ENCODE assay signal across 31 mouse cellular contexts in genomic region chr13:8965224-8965623, GRCm38 (mm10). TPM values are rescaled to one million over a fixed set of nuclear protein-coding genes. Genes with fewer than 3 reads are reported as not detected.
DNase-seq lines count a peak whose midpoint lies in the region; ATAC-seq and TF ChIP-seq lines count a peak whose summit lies in the region.
"Had no signal": no experiment of that assay in that cellular context is flagged by ENCODE, and none has a peak within 500 bp of the region (broad histone marks: within the 10 kb centered on the region; RNA-seq: fewer than 3 reads in every experiment).

No protein-coding gene starts in this region.

- no peak overlapping the region for H3K4me3 ChIP-seq in G1E (ENCODE audit: low read depth, low read length)
- H3K4me3 ChIP-seq in liver, embryonic 11.5 days (ENCODE audit: low read depth, low read length): no peak overlapping the region
- no peak overlapping the region for H3K4me3 ChIP-seq in liver, embryonic 14.5 days (ENCODE audit: insufficient read depth in 1 of 2, low read depth in 2 of 2, low read length in 2 of 2)
- H3K4me3 ChIP-seq: forebrain, embryonic 10.5 days; gastrocnemius, adult 2 months; heart, embryonic 12.5 days; heart, embryonic 15.5 days had no signal

- WGBS in liver, embryonic 11.5 days: 51% methylated on average over 5 of the region's 5 CpGs
- WGBS in liver, embryonic 14.5 days (ENCODE audit: insufficient replicate concordance): 21% methylated on average over 5 of the region's 5 CpGs

- peak; percentile 85 for ATAC-seq in G1E (ENCODE audit: extremely low read depth, insufficient number of reproducible peaks, low FRiP score, poor library complexity, severe bottlenecking)
- peak; percentile 79 for ATAC-seq in liver, embryonic 11.5 days (replicated peaks; ENCODE audit: low FRiP score)
- peak; percentile 69; the same call in 1 of the 2 replicates for ATAC-seq in liver, embryonic 14.5 days (ENCODE audit: insufficient read depth)
- ATAC-seq: activated CD4-positive, CD25-positive, alpha-beta regulatory T cell, adult 4 months; CD4-positive, CD25-positive, alpha-beta regulatory T cell, adult 4 months; forebrain, embryonic 14.5 days; forebrain, postnatal 0 days; hindbrain, postnatal 0 days had no signal

- peaks cover 73% of the 10 kb centered on the region for H3K4me1 ChIP-seq in G1E (ENCODE audit: insufficient read depth, low read depth, low read length)
- no peaks in the 10 kb centered on the region for H3K4me1 ChIP-seq in liver, embryonic 11.5 days (replicated peaks; ENCODE audit: control insufficient read depth, insufficient read depth, low read length)
- peaks cover 0 to 9% of the 10 kb centered on the region in 2 experiments; a peak in 2 of 4 replicates for H3K4me1 ChIP-seq in liver, embryonic 14.5 days (replicated peaks; ENCODE audit: control insufficient read depth in 2 of 2, insufficient read depth in 2 of 2, low read length in 1 of 2)
- H3K4me1 ChIP-seq: forebrain, embryonic 10.5 days; heart, embryonic 15.5 days had no signal

- no peaks in the 10 kb centered on the region for H3K27me3 ChIP-seq in G1E (ENCODE audit: insufficient read depth, low read length)
- no peaks in the 10 kb centered on the region for H3K27me3 ChIP-seq in liver, embryonic 11.5 days (replicated peaks; ENCODE audit: control insufficient read depth, insufficient read depth, low read length)
- no peaks in the 10 kb centered on the region for H3K27me3 ChIP-seq in liver, embryonic 14.5 days (ENCODE audit: control insufficient read depth, insufficient read depth, low read length)
- H3K27me3 ChIP-seq: heart, embryonic 12.5 days; heart, embryonic 15.5 days had no signal

- TF ChIP-seq EP300 in liver, embryonic 14.5 days (IDR thresholded peaks at IDR 0.05; ENCODE audit: low read depth): no peak

- H3K9ac ChIP-seq in liver, embryonic 11.5 days (ENCODE audit: low read depth, low read length): no peak overlapping the region
- H3K9ac ChIP-seq in liver, embryonic 14.5 days (replicated peaks): no peak overlapping the region
- H3K9ac ChIP-seq: forebrain, postnatal 0 days; heart, embryonic 12.5 days; heart, embryonic 15.5 days; hindbrain, embryonic 14.5 days had no signal

- DNase-seq in G1E (ENCODE audit: low spot score): peak; percentile 21
- DNase-seq in c-Kit-positive CD71-positive TER-119-negative erythroid progenitor cells, embryonic 14.5 days (ENCODE audit: low read depth): peak; percentile 53
- no peak for DNase-seq in liver, embryonic 11.5 days (ENCODE audit: low spot score)
- DNase-seq in liver, embryonic 14.5 days (ENCODE audit: low read depth in 3 of 3, low spot score in 3 of 3): peak; percentile 12 to 56 (median 14)
- no peak for DNase-seq in lung, postnatal 36 days
- no peak for DNase-seq in cerebellum, postnatal 25 days
- DNase-seq in neural tube, embryonic 10.5 days (ENCODE audit: extremely low spot score, low spot score): no peak
- DNase-seq in layer of hippocampus, postnatal 10 days (ENCODE audit: low spot score in 2 of 2): no peak
- DNase-seq: adrenal gland, postnatal 10 days; adrenal gland, postnatal 36 days; cerebellum, adult 11-12 months; cerebellum, adult 8-10 months; cerebellum, postnatal 10 days; forebrain, postnatal 0 days; gastrocnemius, adult 2 months; gastrocnemius, postnatal 14 days; heart, adult 18-20 months; heart, postnatal 10 days; heart, postnatal 36 days had no signal

- no peak overlapping the region for H3K27ac ChIP-seq in liver, embryonic 11.5 days (ENCODE audit: low read depth, low read length)
- H3K27ac ChIP-seq in liver, embryonic 14.5 days: no peak overlapping the region
- H3K27ac ChIP-seq: forebrain, embryonic 10.5 days; gastrocnemius, adult 2 months; heart, embryonic 15.5 days; hindbrain, embryonic 14.5 days; hindbrain, postnatal 0 days had no signal

- no peak overlapping the region for H3K4me2 ChIP-seq in liver, embryonic 11.5 days
- H3K4me2 ChIP-seq in liver, embryonic 14.5 days (ENCODE audit: low read depth): no peak overlapping the region
- H3K4me2 ChIP-seq: heart, embryonic 12.5 days; heart, embryonic 15.5 days; hindbrain, embryonic 14.5 days had no signal

- H3K9me3 ChIP-seq in G1E (replicated peaks): peaks cover 2% of the 10 kb centered on the region; the same call in 1 of the 2 replicates
- no peaks in the 10 kb centered on the region for H3K9me3 ChIP-seq in liver, embryonic 11.5 days (ENCODE audit: control insufficient read depth, low read length)
- no peaks in the 10 kb centered on the region for H3K9me3 ChIP-seq in liver, embryonic 14.5 days (ENCODE audit: control insufficient read depth, low read length)
- H3K9me3 ChIP-seq: forebrain, embryonic 10.5 days; heart, embryonic 12.5 days; heart, embryonic 15.5 days had no signal

- H3K36me3 ChIP-seq in G1E (replicated peaks): peaks cover 35% of the 10 kb centered on the region
- peaks cover 20% of the 10 kb centered on the region for H3K36me3 ChIP-seq in liver, embryonic 11.5 days (ENCODE audit: control insufficient read depth, insufficient read depth, low read length)
- peaks cover 3% of the 10 kb centered on the region; the same call in 1 of the 2 replicates for H3K36me3 ChIP-seq in liver, embryonic 14.5 days (replicated peaks; ENCODE audit: control insufficient read depth, insufficient read depth, low read depth)

- no peak for TF ChIP-seq CTCF in G1E (IDR thresholded peaks at IDR 0.05; ENCODE audit: low read depth, low read length)
- TF ChIP-seq CTCF in liver, embryonic 14.5 days (IDR thresholded peaks at IDR 0.05; ENCODE audit: low read depth): no peak

RNA-seq across cellular contexts. Expression of gene Idi2, which starts 12.6 kb away (rescaled TPM):
- 1.4 TPM in 1 of 2 replicates, not detected in the other for total RNA-seq in G1E (2014; fragmentation: Nextera tagmentation)
- total RNA-seq in G1E (2017): 1.1 and 1.3 TPM in 2 replicates
- 0.04 and 0.06 TPM in 2 replicates for polyA plus RNA-seq in G1E (2012)
- polyA plus RNA-seq in liver, embryonic 11.5 days (2014; fragmentation: Nextera tagmentation; extraction: Ambion mirVana): 0.16 TPM in 1 of 2 replicates, not detected in the other
- not detected in 2 replicates for polyA plus RNA-seq in liver, embryonic 14.5 days (2012; rRNA removed)
- not detected in 2 replicates for polyA plus RNA-seq in liver, embryonic 14.5 days (2014; fragmentation: Nextera tagmentation; extraction: Ambion mirVana)
- not detected for total RNA-seq in layer of hippocampus, postnatal 10 days (2021)
- total RNA-seq: adrenal gland, postnatal 10 days; adrenal gland, postnatal 36 days; forebrain, postnatal 0 days; gastrocnemius, adult 2 months; gastrocnemius, postnatal 14 days; gastrocnemius, postnatal 4 days; heart, adult 18-20 months; heart, postnatal 10 days; heart, postnatal 36 days; hindbrain, postnatal 0 days had no signal
- polyA plus RNA-seq: C2C12; CD4-positive, CD25-positive, alpha-beta regulatory T cell, adult 4 months; embryonic facial prominence, embryonic 11.5 days; forebrain, embryonic 14.5 days; forebrain, postnatal 0 days; heart, embryonic 12.5 days; heart, embryonic 15.5 days; hindbrain, embryonic 11.5 days; hindbrain, embryonic 14.5 days; hindbrain, postnatal 0 days had no signal

RNA-seq across cellular contexts. Expression of gene Gm9745, which starts 17.2 kb away (rescaled TPM):
- 1.5 and 2.6 TPM in 2 replicates for total RNA-seq in G1E (2014; fragmentation: Nextera tagmentation)
- not detected in 2 replicates for total RNA-seq in G1E (2017)
- polyA plus RNA-seq in G1E (2012): not detected in 2 replicates
- polyA plus RNA-seq in liver, embryonic 11.5 days (2014; fragmentation: Nextera tagmentation; extraction: Ambion mirVana): not detected in 2 replicates
- polyA plus RNA-seq in liver, embryonic 14.5 days (2012; rRNA removed): not detected in 2 replicates
- polyA plus RNA-seq in liver, embryonic 14.5 days (2014; fragmentation: Nextera tagmentation; extraction: Ambion mirVana): not detected in 2 replicates
- total RNA-seq in layer of hippocampus, postnatal 10 days (2021): not detected
- total RNA-seq: adrenal gland, postnatal 10 days; adrenal gland, postnatal 36 days; forebrain, postnatal 0 days; gastrocnemius, adult 2 months; gastrocnemius, postnatal 14 days; gastrocnemius, postnatal 4 days; heart, adult 18-20 months; heart, postnatal 10 days; heart, postnatal 36 days; hindbrain, postnatal 0 days had no signal
- polyA plus RNA-seq: activated CD4-positive, CD25-positive, alpha-beta regulatory T cell, adult 4 months; C2C12; CD4-positive, CD25-positive, alpha-beta regulatory T cell, adult 4 months; embryonic facial prominence, embryonic 11.5 days; forebrain, embryonic 10.5 days; forebrain, embryonic 14.5 days; forebrain, postnatal 0 days; heart, embryonic 12.5 days; heart, embryonic 15.5 days; hindbrain, embryonic 11.5 days; hindbrain, embryonic 14.5 days; hindbrain, postnatal 0 days had no signal

RNA-seq across cellular contexts. Expression of gene Gtpbp4, which starts 30.7 kb away (rescaled TPM):
- total RNA-seq in G1E (2014; fragmentation: Nextera tagmentation) (296 and 321 TPM in 2 replicates), G1E (2017) (182 and 214 TPM in 2 replicates)
- polyA plus RNA-seq in G1E (2012): 6.8 and 9.5 TPM in 2 replicates
- polyA plus RNA-seq in liver, embryonic 11.5 days (2014; fragmentation: Nextera tagmentation; extraction: Ambion mirVana): 108 and 109 TPM in 2 replicates
- 7.2 and 14.8 TPM in 2 replicates for polyA plus RNA-seq in liver, embryonic 14.5 days (2012; rRNA removed)
- 37.1 and 41.9 TPM in 2 replicates for polyA plus RNA-seq in liver, embryonic 14.5 days (2014; fragmentation: Nextera tagmentation; extraction: Ambion mirVana)
- 10 to 100 TPM; 43.2 to 43.4 TPM for total RNA-seq in layer of hippocampus, postnatal 10 days (2021)

Comparison
In these comparisons a context has a peak if more than half of its experiments do, and no peak if none do; other contexts are left out.
1. DNase-seq: peak in G1E (single experiment), c-Kit-positive CD71-positive TER-119-negative erythroid progenitor cells, embryonic 14.5 days (single experiment) and liver, embryonic 14.5 days (3 of 3); none in liver, embryonic 11.5 days (single experiment), lung, postnatal 36 days (single experiment), cerebellum, postnatal 25 days (0 of 2), neural tube, embryonic 10.5 days (single experiment) and layer of hippocampus, postnatal 10 days (0 of 2).
2. Peak in every context shown above with its lines, with median percentiles within 50 percentile points of each other: ATAC-seq.